Comparison of ENCODE assay signal across 8 mouse cellular contexts in genomic region chr11:23769686-23770509, GRCm38 (mm10). TPM values are rescaled to one million over a fixed set of nuclear protein-coding genes. Genes with fewer than 3 reads are reported as not detected.
A peak's percentile ranks its signal among the peaks of the same experiment; 100 is the strongest.
DNase-seq lines count a peak whose midpoint lies in the region; ATAC-seq and TF ChIP-seq lines count a peak whose summit lies in the region.

No protein-coding gene starts in this region.

- TF ChIP-seq CTCF in brain, embryonic 14.5 days (IDR thresholded peaks at IDR 0.05; ENCODE audit: borderline replicate concordance, extremely low read depth, insufficient read depth, insufficient read length) = no peak

- TF ChIP-seq POLR2A in brain, embryonic 14.5 days (IDR thresholded peaks at IDR 0.05; ENCODE audit: borderline replicate concordance, extremely low read depth, insufficient read depth, insufficient read length, poor library complexity, severe bottlenecking) = no peak

- H3K27me3 ChIP-seq in forebrain, embryonic 14.5 days (replicated peaks; ENCODE audit: control insufficient read depth, insufficient read depth, low read length) = peaks cover 4% of the 10 kb centered on the region; the same call in 1 of the 2 replicates
- H3K27me3 ChIP-seq in hindbrain, embryonic 12.5 days = peaks cover 5% of the 10 kb centered on the region; the same call in 1 of the 2 replicates
- 0 out of 2 replicates have a peak, but pooled peaks cover 3% of the 10 kb centered on the region for H3K27me3 ChIP-seq in limb, embryonic 12.5 days
- H3K27me3 ChIP-seq in midbrain, embryonic 12.5 days = peaks cover 6% of the 10 kb centered on the region

- H3K36me3 ChIP-seq in forebrain, embryonic 14.5 days (ENCODE audit: control insufficient read depth, insufficient read depth, low read length) = no peaks in the 10 kb centered on the region
- no peaks in the 10 kb centered on the region for H3K36me3 ChIP-seq in hindbrain, embryonic 12.5 days
- no peaks in the 10 kb centered on the region for H3K36me3 ChIP-seq in limb, embryonic 12.5 days
- no peaks in the 10 kb centered on the region for H3K36me3 ChIP-seq in midbrain, embryonic 12.5 days

- no peak for ATAC-seq in forebrain, embryonic 14.5 days
- ATAC-seq in hindbrain, embryonic 12.5 days (ENCODE audit: low FRiP score) = peak; percentile 27; the same call in 1 of the 2 replicates
- ATAC-seq in limb, embryonic 12.5 days (ENCODE audit: insufficient number of reproducible peaks, insufficient read depth, low FRiP score, low TSS enrichment, low read depth) = no peak
- ATAC-seq in midbrain, embryonic 12.5 days (ENCODE audit: low FRiP score, low read depth) = peak; percentile 20

- 1% methylated on average over 25 of the region's 25 CpGs for WGBS in forebrain, embryonic 14.5 days
- WGBS in hindbrain, embryonic 12.5 days = under 1% methylated on average over 25 of the region's 25 CpGs
- WGBS in limb, embryonic 12.5 days = under 1% methylated on average over 25 of the region's 25 CpGs
- under 1% methylated on average over 25 of the region's 25 CpGs for WGBS in midbrain, embryonic 12.5 days

- DNase-seq in layer of hippocampus, adult 11-12 months (ENCODE audit: low spot score) = peak; percentile 6
- DNase-seq in layer of hippocampus, adult 8-10 months (ENCODE audit: low spot score in 2 of 2) = no peak
- DNase-seq in brain, embryonic 14.5 days (ENCODE audit: low read depth) = peak; percentile 52
- peak; percentile 10 for DNase-seq in forebrain, embryonic 14.5 days (ENCODE audit: low spot score)
- peak; percentile 66 to 75 for DNase-seq in spleen, postnatal 36 days (ENCODE audit: low spot score in 2 of 2)

- H3K4me1 ChIP-seq in forebrain, embryonic 14.5 days (ENCODE audit: control insufficient read depth, insufficient read depth, low read length) = 0 out of 2 replicates have a peak, but pooled peaks cover 3% of the 10 kb centered on the region
- peaks cover 5% of the 10 kb centered on the region; the same call in 1 of the 2 replicates for H3K4me1 ChIP-seq in hindbrain, embryonic 12.5 days
- H3K4me1 ChIP-seq in limb, embryonic 12.5 days (replicated peaks) = 0 out of 2 replicates have a peak, but pooled peaks cover 3% of the 10 kb centered on the region
- H3K4me1 ChIP-seq in midbrain, embryonic 12.5 days = peaks cover 6% of the 10 kb centered on the region

- peak overlapping the region; percentile 85 for H3K4me2 ChIP-seq in forebrain, embryonic 14.5 days (ENCODE audit: low read length)
- peak overlapping the region; percentile 80 for H3K4me2 ChIP-seq in hindbrain, embryonic 12.5 days (replicated peaks)
- H3K4me2 ChIP-seq in limb, embryonic 12.5 days = peak overlapping the region; percentile 78
- peak overlapping the region; percentile 78 for H3K4me2 ChIP-seq in midbrain, embryonic 12.5 days (replicated peaks)

- H3K9me3 ChIP-seq in forebrain, embryonic 14.5 days (replicated peaks; ENCODE audit: control insufficient read depth, low read length) = no peaks in the 10 kb centered on the region
- no peaks in the 10 kb centered on the region for H3K9me3 ChIP-seq in hindbrain, embryonic 12.5 days (replicated peaks)
- 0 out of 2 replicates have a peak, but pooled peaks cover 3% of the 10 kb centered on the region for H3K9me3 ChIP-seq in limb, embryonic 12.5 days
- no peaks in the 10 kb centered on the region for H3K9me3 ChIP-seq in midbrain, embryonic 12.5 days

- peak overlapping the region; percentile 77 for H3K4me3 ChIP-seq in forebrain, embryonic 14.5 days (ENCODE audit: low read depth, low read length)
- peak overlapping the region; percentile 73 for H3K4me3 ChIP-seq in hindbrain, embryonic 12.5 days
- H3K4me3 ChIP-seq in limb, embryonic 12.5 days (replicated peaks) = peak overlapping the region; percentile 69
- peak overlapping the region; percentile 59 for H3K4me3 ChIP-seq in midbrain, embryonic 12.5 days

- peak overlapping the region; percentile 78 for H3K9ac ChIP-seq in forebrain, embryonic 14.5 days (ENCODE audit: low read length)
- peak overlapping the region; percentile 73 for H3K9ac ChIP-seq in hindbrain, embryonic 12.5 days
- H3K9ac ChIP-seq in limb, embryonic 12.5 days (replicated peaks) = peak overlapping the region; percentile 75
- H3K9ac ChIP-seq in midbrain, embryonic 12.5 days (replicated peaks) = peak overlapping the region; percentile 69

- H3K27ac ChIP-seq in forebrain, embryonic 14.5 days (ENCODE audit: low read depth, low read length) = peak overlapping the region; percentile 81; the same call in 1 of the 2 replicates
- H3K27ac ChIP-seq in hindbrain, embryonic 12.5 days = peak overlapping the region; percentile 89; the same call in 1 of the 2 replicates
- peak overlapping the region; percentile 88 for H3K27ac ChIP-seq in limb, embryonic 12.5 days
- peak overlapping the region; percentile 90 for H3K27ac ChIP-seq in midbrain, embryonic 12.5 days (replicated peaks)

RNA-seq across cellular contexts. Expression of gene Rel, which starts 0.9 kb away (rescaled TPM):
- total RNA-seq in layer of hippocampus, adult 8-10 months (2022) = 1 to 10 TPM; 3.0 to 3.8 (median 3.5) TPM
- polyA plus RNA-seq in brain, embryonic 14.5 days (2012; rRNA removed) = 0.55 and 0.88 TPM in 2 replicates
- 0.30 and 0.37 TPM in 2 replicates for polyA plus RNA-seq in forebrain, embryonic 14.5 days (2014; fragmentation: Nextera tagmentation; extraction: Ambion mirVana)
- 0.80 and 0.93 TPM in 2 replicates for polyA plus RNA-seq in hindbrain, embryonic 12.5 days (2016; fragmentation: Nextera tagmentation; extraction: Ambion mirVana)
- 0.83 and 0.93 TPM in 2 replicates for polyA plus RNA-seq in limb, embryonic 12.5 days (2016; fragmentation: Nextera tagmentation; extraction: Ambion mirVana)
- polyA plus RNA-seq in midbrain, embryonic 12.5 days (2016; fragmentation: Nextera tagmentation; extraction: Ambion mirVana) = 0.50 and 0.52 TPM in 2 replicates

Comparison
In these comparisons a context has a peak if more than half of its experiments do, and no peak if none do; other contexts are left out.
1. DNase-seq: peak in layer of hippocampus, adult 11-12 months (single experiment), brain, embryonic 14.5 days (single experiment), forebrain, embryonic 14.5 days (single experiment) and spleen, postnatal 36 days (2 of 2); none in layer of hippocampus, adult 8-10 months (0 of 2).
2. ATAC-seq: peak in hindbrain, embryonic 12.5 days (single experiment) and midbrain, embryonic 12.5 days (single experiment); none in forebrain, embryonic 14.5 days (single experiment) and limb, embryonic 12.5 days (single experiment).
3. Peak in every context shown above with its lines, with median percentiles within 50 percentile points of each other: H3K27ac ChIP-seq, H3K4me2 ChIP-seq, H3K4me3 ChIP-seq and H3K9ac ChIP-seq.